Mouse (Mus musculus) thymus, postnatal 36 days (tissue): ENCODE measurements around the gene Itpr1.

Source experiments
- DNase-seq, 2 experiments: peaks; one replicate each; pipeline ENCODE4 v3.0.0; 2022; ENCODE audit warnings: mixed read lengths in 2 of 2

Gene Itpr1

GRCm38 (mm10) chr6:108447179-108447845 is 234.4 kb downstream of the Itpr1 start:
- no peak for DNase-seq

- no peak for DNase-seq
These were observed 235.3 kb downstream of the Itpr1 start for GRCm38 (mm10) chr6:108448016-108448735.

- no peak for DNase-seq
These were observed 236.0 kb downstream of the Itpr1 start for GRCm38 (mm10) chr6:108448864-108449263.

DNA sequence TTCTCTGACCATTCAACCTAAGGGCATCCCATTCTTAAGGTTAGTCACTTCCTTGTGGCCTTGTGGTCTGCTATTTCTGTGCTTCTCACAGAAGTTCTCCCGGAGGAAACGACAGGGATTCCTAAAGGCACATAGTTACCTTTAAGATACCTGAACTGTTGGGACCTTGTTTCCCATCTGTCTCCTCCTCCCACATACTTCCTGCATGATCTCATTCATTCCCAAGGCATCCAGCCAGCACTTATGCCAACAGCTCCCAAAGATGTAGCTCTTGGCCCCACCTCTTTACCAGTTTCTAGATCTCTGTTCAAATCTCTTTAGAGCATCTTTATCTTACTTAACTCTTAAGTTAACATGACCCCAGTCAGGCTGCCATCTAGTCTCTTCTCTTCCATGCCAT is 238.6 kb downstream of the Itpr1 start:
- no peak for DNase-seq

DNA sequence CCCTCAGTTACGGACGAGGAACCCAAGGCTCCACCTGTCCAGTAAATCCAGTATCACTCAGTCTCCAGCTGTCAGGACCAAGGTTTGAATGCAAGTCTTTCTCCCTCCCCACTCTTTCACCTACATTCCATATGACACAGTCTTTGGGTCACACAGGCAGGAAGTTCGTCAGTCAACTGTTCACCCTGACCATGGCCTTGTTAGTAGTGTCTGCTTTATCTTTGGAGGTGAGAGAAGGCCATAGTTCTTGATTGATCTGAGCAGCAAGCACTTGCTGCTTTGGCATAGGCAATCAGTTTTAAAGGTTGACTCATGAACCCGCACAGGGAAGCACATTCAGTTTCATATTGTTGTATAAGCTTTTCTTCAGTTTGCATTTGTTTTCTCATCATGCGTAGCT is 240.7 kb downstream of the Itpr1 start:
- no peak for DNase-seq

DNA sequence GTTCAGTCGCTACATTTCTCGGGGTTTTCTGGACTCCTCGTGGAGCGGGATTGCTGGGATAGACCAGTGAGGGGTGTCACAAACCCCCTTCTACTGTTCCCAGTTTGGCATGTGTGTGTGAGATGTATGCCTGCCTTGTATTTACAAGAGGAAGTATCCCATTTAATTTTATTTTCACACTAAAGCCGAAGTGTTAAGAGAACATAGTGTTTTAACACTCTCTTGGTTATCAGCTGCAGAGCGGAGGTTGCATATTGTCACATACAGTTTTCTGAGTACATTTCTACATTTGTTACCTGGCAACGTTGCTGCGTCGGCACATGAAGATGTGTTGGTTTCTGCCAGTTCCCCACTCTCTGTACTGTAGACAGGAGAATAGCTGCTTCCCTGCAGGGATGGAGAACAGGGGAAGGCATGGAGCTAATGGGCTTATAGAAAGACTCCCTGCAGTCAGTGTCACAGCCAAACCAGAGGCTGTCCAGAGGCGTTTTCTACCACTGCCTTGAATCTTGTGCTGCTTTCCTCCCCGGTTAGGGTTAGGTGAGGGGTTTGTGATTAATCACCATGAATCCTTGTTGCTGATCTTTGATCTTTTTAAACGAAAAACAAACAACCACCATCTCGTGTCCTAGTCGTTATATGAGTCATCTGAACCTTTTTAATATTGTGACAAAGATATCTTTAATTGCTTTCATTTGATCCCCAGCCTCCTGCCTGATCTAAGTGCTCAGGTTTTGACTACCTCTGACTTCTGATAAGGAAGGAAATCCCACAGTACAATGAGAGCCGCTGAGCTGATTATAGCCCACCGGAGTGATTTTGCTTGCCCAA is 241.4 kb downstream of the Itpr1 start:
- no peak for DNase-seq

DNA sequence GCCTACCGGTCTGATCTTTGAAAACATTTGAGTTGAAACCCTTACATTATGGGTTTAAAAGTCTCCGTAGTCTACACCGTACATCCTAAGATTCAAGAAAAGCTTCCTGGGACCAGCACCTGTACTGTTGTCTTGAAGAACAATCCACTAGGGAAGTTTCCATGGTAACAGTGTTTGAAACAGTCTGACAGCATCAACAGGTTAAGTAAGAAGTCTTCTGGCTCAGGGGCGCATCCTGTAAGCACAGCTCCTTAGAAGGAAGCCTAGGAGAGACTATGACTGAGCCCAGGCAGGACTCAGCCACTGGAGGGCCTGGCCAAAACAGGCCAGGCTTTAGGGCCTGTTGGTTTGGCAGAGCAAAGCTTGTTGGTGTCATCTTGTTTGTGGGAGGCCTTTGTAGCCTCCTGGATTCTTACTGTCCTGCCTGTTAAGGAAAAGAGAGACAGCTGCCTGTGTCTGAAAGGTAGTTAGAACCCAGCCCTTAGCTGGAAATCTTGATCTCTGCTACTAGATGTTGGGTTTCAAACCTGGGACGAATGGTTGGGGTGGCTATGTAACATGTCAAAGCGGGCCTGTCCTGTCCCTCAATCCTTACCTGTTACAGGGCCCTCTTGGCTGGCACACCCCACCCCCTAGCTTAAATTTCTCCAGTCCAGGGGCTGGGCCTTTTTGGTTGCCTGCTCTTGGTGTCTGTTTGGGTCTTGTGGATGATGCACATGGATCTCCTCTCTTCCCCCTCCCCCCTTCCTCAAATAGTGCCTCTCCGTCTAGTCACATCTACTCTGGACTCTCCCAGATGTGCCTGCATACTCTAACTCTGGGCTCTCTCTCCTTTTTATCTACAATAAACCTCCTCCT is 242.3 kb downstream of the Itpr1 start:
- DNase-seq: no peak

DNA sequence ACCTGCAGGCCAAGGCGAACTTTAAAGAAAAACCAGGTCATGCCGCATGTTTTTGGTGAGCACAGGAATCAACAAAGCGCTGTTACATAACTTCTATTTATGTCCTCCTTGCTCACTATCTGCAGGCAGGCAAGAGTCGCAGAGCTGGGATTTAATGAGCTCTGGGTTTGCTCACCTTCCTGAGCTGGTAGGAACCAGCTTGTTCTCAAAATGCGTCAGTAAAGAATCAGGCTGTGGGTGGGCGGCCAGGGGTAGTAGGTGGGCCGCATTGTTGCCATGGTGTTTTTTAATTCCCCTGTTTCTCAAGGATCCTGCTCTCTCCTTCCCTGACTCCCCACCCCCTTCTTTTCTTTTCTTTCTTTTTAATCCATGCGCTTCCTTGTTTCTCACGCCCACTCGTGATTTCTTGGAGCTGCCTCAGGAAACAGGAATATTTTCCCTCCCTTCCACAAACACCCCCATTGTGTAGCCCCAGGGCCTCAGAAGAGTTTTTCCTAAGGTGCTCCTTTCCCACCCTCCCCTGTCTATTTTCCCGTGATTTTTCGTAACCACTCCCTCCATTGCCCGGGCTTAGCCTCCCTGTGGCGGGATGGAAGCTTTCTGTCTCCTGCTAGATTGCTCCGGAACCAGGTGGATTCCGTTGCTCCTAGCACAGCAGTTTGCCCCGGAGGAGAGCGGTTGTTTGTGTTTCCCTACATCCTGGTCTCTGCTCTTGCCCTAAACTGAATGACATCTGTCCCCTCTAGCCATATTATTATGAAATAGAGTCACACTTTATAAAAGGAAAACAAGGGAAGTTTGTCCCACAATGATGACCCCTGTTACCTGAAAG is 243.6 kb downstream of the Itpr1 start:
- DNase-seq: no peak

DNA sequence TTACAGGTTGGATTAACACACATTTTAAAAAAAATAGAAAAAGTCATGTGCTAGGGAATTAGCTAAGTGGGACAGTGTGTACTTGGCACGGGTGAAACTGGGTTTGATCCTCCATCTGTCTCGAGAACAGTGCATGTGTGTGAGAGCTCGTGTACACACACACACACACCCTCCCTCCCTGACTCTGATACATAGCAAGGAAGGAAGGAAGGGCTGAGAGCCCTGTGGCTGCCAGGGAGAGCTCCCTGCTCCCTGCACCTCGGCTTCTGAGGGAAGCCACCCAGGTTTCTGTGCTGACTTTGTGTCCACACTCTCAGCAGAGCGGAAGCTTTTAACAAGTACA is 244.1 kb downstream of the Itpr1 start:
- no peak for DNase-seq

DNA sequence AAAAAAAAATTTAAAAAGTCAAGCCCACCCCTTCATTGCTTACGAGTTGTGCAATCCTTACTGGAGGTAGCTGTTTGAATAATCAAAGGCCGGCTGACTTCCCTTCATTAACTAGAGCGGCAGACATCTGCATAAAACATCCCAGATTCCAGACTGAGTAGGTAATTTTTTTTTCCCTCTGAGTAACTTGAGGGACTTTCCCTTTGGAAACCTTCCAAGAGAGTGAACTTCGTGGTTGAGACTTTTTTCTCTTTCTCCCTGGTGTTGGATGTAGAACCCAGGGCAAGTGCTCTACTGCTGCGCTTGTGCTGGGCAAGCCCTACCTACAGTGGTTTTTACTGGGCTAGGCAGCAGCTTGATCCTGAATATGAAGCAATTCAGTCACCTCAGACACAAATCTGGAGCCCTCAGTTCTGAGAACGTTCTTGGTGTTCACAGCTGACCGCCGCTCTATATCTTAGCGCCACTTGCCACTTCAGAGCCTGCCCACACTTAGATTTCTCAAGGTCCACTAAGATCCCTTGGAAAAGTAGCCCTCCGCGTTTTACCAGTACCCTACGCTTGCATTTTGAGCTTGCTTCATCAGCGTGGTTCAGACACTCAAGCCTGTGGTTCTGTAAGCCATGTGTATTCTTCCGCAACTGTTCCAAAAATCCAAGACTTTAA is 244.8 kb downstream of the Itpr1 start:
- DNase-seq: no peak

DNA sequence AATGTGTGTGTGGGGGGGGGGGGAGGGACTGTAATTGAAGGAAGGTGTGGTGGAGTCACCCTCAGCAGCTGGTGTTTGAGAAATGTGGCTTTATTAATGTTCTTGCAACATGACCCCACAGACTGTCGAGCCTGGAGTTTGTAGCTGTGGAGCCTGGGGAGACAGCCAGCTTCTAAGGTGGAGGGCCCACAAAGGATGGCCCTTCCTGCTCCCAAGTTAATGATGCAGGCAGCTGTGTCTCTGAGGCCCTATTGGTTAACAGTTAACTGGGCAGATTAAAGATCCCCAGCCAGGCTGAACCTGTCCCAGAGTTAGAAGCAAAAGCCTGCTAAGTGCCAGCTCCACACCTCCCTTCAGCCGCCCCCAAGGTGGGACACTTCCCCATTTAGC is 245.3 kb downstream of the Itpr1 start:
- DNase-seq: no peak

GRCm38 (mm10) chr6:108458826-108459225 is 245.9 kb downstream of the Itpr1 start:
- DNase-seq: no peak

GRCm38 (mm10) chr6:108464308-108464979 is 251.5 kb downstream of the Itpr1 start:
- DNase-seq: no peak

DNA sequence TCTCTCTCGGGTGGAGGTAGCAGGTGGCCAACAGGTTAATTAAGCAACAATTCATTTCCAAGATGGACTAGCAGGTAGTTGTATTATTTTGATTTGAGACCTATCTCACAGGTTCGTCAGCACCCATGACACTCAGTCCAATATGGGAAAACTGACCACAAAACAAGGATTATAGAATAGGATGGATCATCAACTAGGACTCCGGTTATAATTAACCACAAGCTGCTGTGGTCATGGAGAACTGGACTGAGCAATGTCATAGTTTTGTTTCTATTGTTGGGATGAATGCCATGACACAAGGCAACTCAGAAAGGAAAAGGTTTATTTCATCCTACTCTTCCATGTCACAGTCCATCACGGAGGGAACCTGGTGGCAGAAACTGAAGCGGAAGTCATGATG is 252.3 kb downstream of the Itpr1 start:
- DNase-seq: no peak

- DNase-seq: peak; percentile 60 to 74
These were observed 253.2 kb downstream of the Itpr1 start for GRCm38 (mm10) chr6:108466061-108466531.

DNA sequence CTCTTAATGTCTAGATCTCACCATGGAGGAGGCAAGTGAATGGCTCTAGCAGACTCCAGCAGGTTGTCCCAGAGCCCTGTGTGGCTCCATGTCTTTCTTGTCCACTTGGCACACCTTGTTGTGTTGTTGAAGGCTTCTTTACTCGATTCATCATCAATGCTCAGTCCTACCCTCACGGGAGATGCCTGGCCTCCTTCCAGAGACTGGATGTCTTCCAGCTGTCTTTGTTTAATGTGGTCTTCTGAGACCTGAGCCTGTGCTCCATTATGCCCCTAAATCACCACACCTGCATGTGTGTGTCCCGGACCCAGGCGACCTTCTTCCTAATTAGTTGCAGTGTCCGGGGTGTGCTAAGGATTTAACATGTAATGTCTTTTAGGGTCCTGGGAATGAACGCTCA is 254.7 kb downstream of the Itpr1 start:
- peak in 1 of 2 experiments; percentile 6 for DNase-seq

DNA sequence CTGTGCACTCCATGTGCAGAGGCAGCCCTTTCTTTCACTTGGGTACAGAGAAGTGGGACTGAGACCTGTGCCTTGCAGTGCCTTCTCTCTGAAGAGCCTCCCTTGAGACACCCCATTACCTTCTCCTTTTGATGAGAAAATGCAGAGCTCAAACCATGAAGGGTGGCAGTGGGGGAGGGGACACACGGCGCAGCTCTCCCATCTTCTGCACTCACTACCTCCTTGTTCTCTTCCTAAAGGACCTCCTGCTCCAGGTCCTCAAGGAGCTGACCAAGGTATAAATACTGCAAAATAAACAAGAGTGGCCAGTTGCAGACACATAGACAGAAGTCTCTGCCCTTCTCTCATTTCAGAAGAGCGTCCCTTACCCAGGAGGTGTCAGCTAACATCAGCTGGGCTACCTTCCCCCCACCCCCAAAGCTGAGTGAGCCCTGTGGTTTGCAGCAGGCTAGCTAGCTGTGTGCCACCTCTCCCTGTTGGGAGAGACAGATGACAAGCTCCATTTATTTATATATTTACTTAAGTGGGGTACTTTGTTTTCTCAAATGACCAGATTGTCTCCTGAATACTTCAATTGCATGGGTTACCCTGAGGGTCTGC is 255.4 kb downstream of the Itpr1 start:
- peak; percentile 35 to 49 for DNase-seq

- DNase-seq: no peak
These were observed 259.0 kb downstream of the Itpr1 start for GRCm38 (mm10) chr6:108471878-108472277.

GRCm38 (mm10) chr6:108472748-108473147 is 259.9 kb downstream of the Itpr1 start:
- no peak for DNase-seq

- DNase-seq: no peak
These were observed 263.9 kb downstream of the Itpr1 start for GRCm38 (mm10) chr6:108476797-108477235.
